Mouse (Mus musculus) liver, embryonic 14 days (tissue): ENCODE results near the gene Herc3. TPM values are rescaled to one million over a fixed set of nuclear protein-coding genes. Genes with fewer than 3 reads are reported as not detected.

ENCODE experiments used
- polyA plus RNA-seq: library from polyadenylated mRNA; depleted of rRNA; stranded (reverse); fragments of >200 nt; gene quantifications from 2 replicates; pipeline ENCODE4 v1.2.3, GENCODE M21; 2012; rRNA removed

Gene Herc3
- polyA plus RNA-seq, result 2.5 and 4.0 TPM in 2 replicates

DNA sequence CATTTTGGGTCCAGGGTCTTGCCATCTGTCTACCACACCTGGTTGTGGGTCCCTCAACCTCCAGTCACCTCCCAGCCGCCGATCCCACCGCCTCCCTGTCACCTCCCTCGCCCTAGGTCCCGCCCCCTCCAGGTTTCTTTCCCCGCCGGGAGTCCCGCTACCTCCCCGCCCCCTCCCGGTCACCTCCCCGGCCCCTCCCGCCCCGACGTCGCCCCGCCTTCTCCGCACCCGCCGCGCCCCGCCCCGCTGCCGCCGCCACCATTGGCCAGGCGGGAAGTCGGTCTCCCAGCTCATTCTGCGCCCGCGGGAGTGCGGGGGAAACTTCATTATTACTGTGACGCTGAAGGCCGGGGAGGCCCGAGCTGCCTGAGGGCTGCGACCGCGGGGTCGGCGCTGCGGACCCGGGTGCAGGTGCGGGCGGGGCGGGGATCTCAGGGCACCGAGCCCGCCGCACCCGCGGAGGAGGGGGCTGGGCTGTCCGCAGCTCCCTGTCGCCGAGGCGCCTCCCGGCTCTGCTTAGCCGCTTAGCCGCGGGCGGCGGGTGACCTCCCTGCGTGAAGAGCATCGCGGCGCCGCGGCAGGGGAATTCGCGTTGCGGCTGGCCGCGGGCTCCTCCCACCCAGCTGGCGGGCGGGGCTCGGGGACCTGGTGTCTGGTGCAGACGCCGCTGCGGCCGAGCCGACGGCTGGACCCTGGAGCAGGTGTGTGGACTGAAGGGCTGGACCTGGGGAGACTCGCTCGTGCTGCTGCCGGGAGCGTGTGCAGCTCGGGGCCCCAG lies at the start of gene Herc3:
Herc3 (plus strand) TSS at position 234 of the 778 bp plus-strand sequence.

DNA sequence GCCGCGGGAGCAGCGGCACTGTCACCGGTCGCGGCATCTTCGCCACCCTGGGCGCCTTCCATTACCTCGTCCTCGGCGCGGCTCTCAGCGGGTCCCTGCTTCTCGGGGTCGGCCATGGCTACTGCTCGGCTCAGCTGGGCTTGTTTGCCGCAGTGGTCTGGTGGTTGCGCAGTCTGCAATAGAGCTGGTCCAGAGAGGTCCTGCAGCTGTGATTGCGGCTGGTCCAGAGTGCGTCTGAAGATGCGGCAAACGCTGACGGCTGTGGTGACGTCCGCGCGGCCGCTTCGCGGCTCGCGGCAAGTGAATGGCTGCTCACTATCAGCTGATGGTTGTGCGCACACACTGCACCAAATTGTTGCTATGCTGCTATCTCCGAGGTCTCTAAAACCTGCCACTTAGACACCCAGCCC lies 75.6 kb downstream of the Herc3 start, which contains the start of gene Nap1l5:
Nap1l5 (minus strand) TSS at position 225 of the 410 bp plus-strand sequence.

Other genes with a start within 250 kb of the Herc3 start
- 60.6 and 76.9 TPM in 2 replicates for gene Abcg2, start 246.9 kb upstream of the Herc3 start, polyA plus RNA-seq
- 0.06 and 0.10 TPM in 2 replicates for gene Nap1l5, start 75.6 kb downstream of the Herc3 start, polyA plus RNA-seq
- gene Fam13a, start 193.1 kb downstream of the Herc3 start, polyA plus RNA-seq, result 0.34 and 0.36 TPM in 2 replicates